Mouse (Mus musculus) monocyte, adult 2 months (primary cell): Measurements from ENCODE around the gene Rgs3.

Experiments
- DNase-seq, 2 experiments: peaks; one replicate each; pipeline ENCODE4 v3.0.0; 2022; ENCODE audit warnings: low spot score in 2 of 2, low read depth in 1 of 2

The Rgs3 gene

GRCm38 (mm10) chr4:62740282-62741054 is 180.8 kb downstream of the Rgs3 start:
- DNase-seq = no peak

- no peak for DNase-seq
These were observed 181.4 kb downstream of the Rgs3 start for GRCm38 (mm10) chr4:62741055-62741453.

- DNase-seq = no peak
These were observed 182.0 kb downstream of the Rgs3 start for GRCm38 (mm10) chr4:62741601-62742000.

- DNase-seq = no peak
These were observed 183.5 kb downstream of the Rgs3 start for GRCm38 (mm10) chr4:62742885-62743760.

GRCm38 (mm10) chr4:62744534-62744956 is 184.9 kb downstream of the Rgs3 start:
- DNase-seq = no peak

- no peak for DNase-seq
These were observed 185.5 kb downstream of the Rgs3 start for GRCm38 (mm10) chr4:62744985-62745638.
